Mouse (Mus musculus): ENCODE measurements at regions not wholly inside any gene's neighbourhood (a gene's known extent, or its start where the extent isn't known, plus 50 kb on each side); places are given as distances from the start of the nearest gene placed in this dataset.
"Not testable (repeated sequence)": the region's sequence is repeated elsewhere in the genome, so short reads cannot be mapped to it uniquely, and the experiment has no call there.

DNA sequence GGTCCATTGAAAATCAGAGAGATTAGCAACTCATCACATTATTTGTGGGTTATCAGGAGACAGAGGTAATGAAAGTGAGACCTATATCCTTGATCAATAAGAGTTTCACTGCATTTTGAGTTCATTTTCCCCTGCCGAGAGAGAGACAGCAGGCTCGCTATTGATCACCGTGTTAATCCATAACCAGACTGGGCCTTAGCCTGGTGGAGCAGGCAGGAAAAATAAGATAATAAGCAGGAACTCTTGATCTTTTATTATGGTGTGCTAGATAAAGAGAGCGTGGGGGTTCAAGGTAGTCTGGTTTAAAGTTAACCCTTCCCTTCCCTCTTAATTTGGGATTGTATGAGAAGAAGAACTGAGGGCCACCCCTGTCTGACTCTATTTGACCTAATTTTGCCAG is 113.3 kb downstream of the Nr2f2 start:
- H3K27ac ChIP-seq (ENCODE audit: low read length), result no peak overlapping the region
- ATAC-seq (ENCODE audit: low FRiP score, low TSS enrichment), result no peak
- 83% methylated on average over 4 of the region's 4 CpGs for WGBS
- H3K36me3 ChIP-seq (ENCODE audit: insufficient read depth, low read length), result no peaks in the 10 kb centered on the region
- no peak overlapping the region for H3K4me3 ChIP-seq (ENCODE audit: low read length)
- no peaks in the 10 kb centered on the region for H3K27me3 ChIP-seq (ENCODE audit: insufficient read depth, low read length)
- no peak overlapping the region for H3K9ac ChIP-seq (replicated peaks; ENCODE audit: low read length)
- H3K9me3 ChIP-seq (ENCODE audit: low read length), result no peaks in the 10 kb centered on the region
- no peaks in the 10 kb centered on the region for H3K4me1 ChIP-seq (ENCODE audit: insufficient read depth, low read length)
- H3K4me2 ChIP-seq (replicated peaks; ENCODE audit: low read depth, low read length), result no peak overlapping the region

DNA sequence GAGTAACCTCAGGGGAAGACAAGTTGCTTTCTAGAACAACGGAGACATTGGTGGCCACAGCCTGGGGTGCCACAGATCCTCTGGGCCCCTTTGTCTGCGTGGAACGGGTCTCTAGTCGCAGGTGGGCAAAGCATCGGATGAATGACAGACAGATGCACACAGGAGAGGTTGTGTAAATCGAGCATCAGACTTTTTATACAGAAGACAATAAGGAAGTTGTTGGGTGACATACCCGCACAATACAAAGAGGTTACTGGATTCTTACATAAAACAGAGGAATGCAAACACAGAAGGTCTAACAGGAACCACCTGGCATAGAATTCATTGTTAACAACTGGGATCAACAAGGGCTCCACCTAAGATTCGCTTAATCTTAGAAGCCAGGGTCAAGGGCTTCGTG is 127.5 kb downstream of the Nr2f2 start:
- not testable (repeated sequence) for H3K4me1 ChIP-seq (ENCODE audit: insufficient read depth, low read length); H3K9ac ChIP-seq (replicated peaks; ENCODE audit: low read length); H3K9me3 ChIP-seq (ENCODE audit: low read length); ATAC-seq (ENCODE audit: low FRiP score, low TSS enrichment); H3K36me3 ChIP-seq (ENCODE audit: insufficient read depth, low read length); H3K4me3 ChIP-seq (ENCODE audit: low read length); H3K27me3 ChIP-seq (ENCODE audit: insufficient read depth, low read length); H3K4me2 ChIP-seq (replicated peaks; ENCODE audit: low read depth, low read length); H3K27ac ChIP-seq (ENCODE audit: low read length)
- WGBS, result 86% methylated on average over 9 of the region's 9 CpGs

DNA sequence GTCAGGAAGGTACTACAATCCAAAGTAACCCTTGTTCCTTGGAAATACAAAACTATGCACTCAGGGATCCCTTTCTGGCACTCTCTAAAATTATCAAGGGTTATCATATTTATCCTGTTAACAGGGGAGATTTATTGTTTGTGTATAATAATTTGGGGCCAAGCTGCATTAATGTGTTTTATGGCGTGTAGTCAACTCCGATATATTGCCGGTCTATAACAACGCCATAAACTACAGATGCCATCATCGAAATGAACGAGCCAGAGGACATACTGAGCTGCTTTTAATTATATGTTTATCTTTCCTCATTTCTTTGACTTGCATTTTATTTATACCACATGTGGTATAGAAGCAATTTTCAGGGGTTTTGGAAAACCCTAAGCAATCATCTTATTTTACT is 147.2 kb downstream of the Nr2f2 start:
- WGBS, result 51% methylated on average over 6 of the region's 6 CpGs

DNA sequence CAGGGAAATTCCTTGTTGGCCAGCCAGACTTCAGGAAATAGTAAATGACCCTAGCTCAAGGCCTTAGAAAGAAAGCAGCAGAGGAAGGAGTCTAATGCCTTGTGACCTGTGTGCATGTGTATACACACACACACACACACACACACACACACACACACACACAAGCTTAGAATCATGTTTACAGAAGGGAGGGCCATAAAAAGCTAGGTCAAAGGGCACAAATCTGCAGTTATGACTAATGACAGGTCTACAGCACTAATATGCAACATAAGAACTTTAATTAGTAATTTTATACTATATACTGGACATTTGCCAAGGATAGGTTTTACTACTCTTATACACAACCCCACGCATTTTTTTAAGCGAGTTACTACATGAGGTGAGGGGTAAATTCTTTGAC is 149.4 kb downstream of the Nr2f2 start:
- ATAC-seq (ENCODE audit: low FRiP score, low TSS enrichment), result no peak
- H3K4me2 ChIP-seq (replicated peaks; ENCODE audit: low read depth, low read length), result no peak overlapping the region
- no peaks in the 10 kb centered on the region for H3K36me3 ChIP-seq (ENCODE audit: insufficient read depth, low read length)
- WGBS, result 83% methylated on average over 2 of the region's 2 CpGs
- H3K4me3 ChIP-seq (ENCODE audit: low read length), result no peak overlapping the region
- H3K9me3 ChIP-seq (ENCODE audit: low read length), result no peaks in the 10 kb centered on the region
- no peak overlapping the region for H3K27ac ChIP-seq (ENCODE audit: low read length)
- H3K27me3 ChIP-seq (ENCODE audit: insufficient read depth, low read length), result no peaks in the 10 kb centered on the region
- no peak overlapping the region for H3K9ac ChIP-seq (replicated peaks; ENCODE audit: low read length)
- H3K4me1 ChIP-seq (ENCODE audit: insufficient read depth, low read length), result no peaks in the 10 kb centered on the region

More for the DNA sequence above, 147.2 kb downstream of the Nr2f2 start:
- no peaks in the 10 kb centered on the region for H3K4me1 ChIP-seq (ENCODE audit: insufficient read depth, low read length)
- no peaks in the 10 kb centered on the region for H3K36me3 ChIP-seq (ENCODE audit: insufficient read depth, low read length)
- no peak overlapping the region for H3K4me3 ChIP-seq (ENCODE audit: low read length)
- H3K9ac ChIP-seq (replicated peaks; ENCODE audit: low read length), result no peak overlapping the region
- H3K4me2 ChIP-seq (replicated peaks; ENCODE audit: low read depth, low read length), result no peak overlapping the region
- no peak overlapping the region for H3K27ac ChIP-seq (ENCODE audit: low read length)
- H3K27me3 ChIP-seq (ENCODE audit: insufficient read depth, low read length), result no peaks in the 10 kb centered on the region
- ATAC-seq (ENCODE audit: low FRiP score, low TSS enrichment), result no peak
- no peaks in the 10 kb centered on the region for H3K9me3 ChIP-seq (ENCODE audit: low read length)

DNA sequence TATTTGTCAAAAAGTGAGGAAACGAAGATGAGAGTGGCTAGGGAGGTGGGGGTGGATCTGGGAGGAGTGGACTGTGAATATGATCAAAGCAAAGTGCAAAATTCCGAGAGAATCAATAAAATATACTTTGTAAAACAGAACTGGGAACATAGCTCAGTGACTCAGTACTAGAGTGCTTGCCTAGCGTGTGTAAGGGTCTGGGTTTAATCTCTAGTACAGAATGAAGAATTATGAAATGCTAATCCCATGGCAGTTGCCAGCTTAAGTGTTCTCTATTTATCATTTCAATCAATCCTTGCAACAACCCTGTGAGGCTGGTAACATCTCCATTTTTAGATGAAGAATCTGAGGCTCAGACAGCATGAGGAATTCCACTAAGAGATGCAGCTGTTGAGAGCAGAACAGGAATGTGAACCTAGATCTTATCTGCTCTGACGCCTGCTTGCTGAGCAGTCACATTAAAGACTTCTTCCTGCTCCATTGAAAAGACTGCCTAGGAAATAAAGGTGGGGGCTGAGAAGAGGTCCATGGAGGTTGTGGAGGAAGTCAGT is 152.5 kb downstream of the Nr2f2 start:
- H3K27me3 ChIP-seq (ENCODE audit: insufficient read depth, low read length), result no peaks in the 10 kb centered on the region
- ATAC-seq (ENCODE audit: low FRiP score, low TSS enrichment), result no peak
- no peak overlapping the region for H3K9ac ChIP-seq (replicated peaks; ENCODE audit: low read length)
- WGBS, result 54% methylated on average over 4 of the region's 4 CpGs
- no peaks in the 10 kb centered on the region for H3K36me3 ChIP-seq (ENCODE audit: insufficient read depth, low read length)
- H3K4me3 ChIP-seq (ENCODE audit: low read length), result no peak overlapping the region
- H3K4me2 ChIP-seq (replicated peaks; ENCODE audit: low read depth, low read length), result no peak overlapping the region
- H3K4me1 ChIP-seq (ENCODE audit: insufficient read depth, low read length), result no peaks in the 10 kb centered on the region
- no peaks in the 10 kb centered on the region for H3K9me3 ChIP-seq (ENCODE audit: low read length)
- H3K27ac ChIP-seq (ENCODE audit: low read length), result no peak overlapping the region

DNA sequence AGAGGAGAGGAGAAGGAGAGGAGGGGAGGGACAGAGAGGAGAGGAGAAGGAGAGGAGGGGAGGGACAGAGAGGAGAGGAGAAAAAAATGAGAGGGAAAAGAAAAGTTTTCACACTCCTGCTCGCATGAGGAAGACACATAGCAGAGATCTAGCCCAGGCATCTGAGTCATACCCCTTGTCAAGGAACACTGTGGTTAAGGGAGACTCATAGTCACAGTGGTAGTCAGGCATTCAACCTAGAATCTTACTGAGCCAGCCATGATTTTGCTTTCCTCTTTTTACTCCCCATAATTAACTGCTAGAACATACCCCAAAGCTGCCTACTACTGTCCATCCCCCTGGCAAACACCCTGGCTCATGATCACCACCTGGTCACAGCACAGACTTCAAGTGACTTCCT is 160.6 kb downstream of the Nr2f2 start:
- 74% methylated on average over 1 of the region's 1 CpGs for WGBS

DNA sequence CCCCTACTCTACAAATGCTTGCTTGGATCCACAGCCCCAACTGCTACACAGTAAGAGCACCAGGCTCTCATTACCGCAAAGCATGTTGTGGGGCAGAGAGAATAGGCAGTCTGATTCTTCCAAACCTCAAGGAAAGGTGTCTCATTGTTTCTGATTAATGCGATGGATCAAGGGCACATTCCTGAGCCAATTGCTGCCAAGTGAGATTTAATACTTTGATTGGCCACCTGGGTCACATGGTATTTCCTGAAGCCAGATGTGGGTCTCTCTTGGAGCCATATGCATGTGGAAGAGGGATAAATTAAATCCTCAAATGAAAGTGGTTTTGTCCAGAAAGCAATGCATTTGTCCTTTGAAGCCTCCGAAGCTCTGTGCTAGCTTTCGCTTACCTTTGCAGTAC is 166.3 kb downstream of the Nr2f2 start:
- Histone ChIP-seq H3K27ac (ENCODE audit: low read length) (no peak overlapping the region), H3K9me3 (ENCODE audit: low read length) (no peaks in the 10 kb centered on the region), H3K4me2 (replicated peaks; ENCODE audit: low read depth, low read length) (no peak overlapping the region), H3K9ac (replicated peaks; ENCODE audit: low read length) (no peak overlapping the region), H3K4me3 (ENCODE audit: low read length) (no peak overlapping the region), H3K4me1 (ENCODE audit: insufficient read depth, low read length) (no peaks in the 10 kb centered on the region), H3K27me3 (ENCODE audit: insufficient read depth, low read length) (no peaks in the 10 kb centered on the region), H3K36me3 (ENCODE audit: insufficient read depth, low read length) (no peaks in the 10 kb centered on the region)
- ATAC-seq (ENCODE audit: low FRiP score, low TSS enrichment), result no peak
- 84% methylated on average over 4 of the region's 4 CpGs for WGBS

More for the DNA sequence above, 160.6 kb downstream of the Nr2f2 start:
- Histone ChIP-seq H3K27ac (ENCODE audit: low read length) (no peak overlapping the region), H3K4me1 (ENCODE audit: insufficient read depth, low read length) (no peaks in the 10 kb centered on the region), H3K36me3 (ENCODE audit: insufficient read depth, low read length) (no peaks in the 10 kb centered on the region), H3K4me2 (replicated peaks; ENCODE audit: low read depth, low read length) (no peak overlapping the region), H3K9ac (replicated peaks; ENCODE audit: low read length) (no peak overlapping the region), H3K27me3 (ENCODE audit: insufficient read depth, low read length) (no peaks in the 10 kb centered on the region), H3K9me3 (ENCODE audit: low read length) (no peaks in the 10 kb centered on the region), H3K4me3 (ENCODE audit: low read length) (no peak overlapping the region)
- no peak for ATAC-seq (ENCODE audit: low FRiP score, low TSS enrichment)

DNA sequence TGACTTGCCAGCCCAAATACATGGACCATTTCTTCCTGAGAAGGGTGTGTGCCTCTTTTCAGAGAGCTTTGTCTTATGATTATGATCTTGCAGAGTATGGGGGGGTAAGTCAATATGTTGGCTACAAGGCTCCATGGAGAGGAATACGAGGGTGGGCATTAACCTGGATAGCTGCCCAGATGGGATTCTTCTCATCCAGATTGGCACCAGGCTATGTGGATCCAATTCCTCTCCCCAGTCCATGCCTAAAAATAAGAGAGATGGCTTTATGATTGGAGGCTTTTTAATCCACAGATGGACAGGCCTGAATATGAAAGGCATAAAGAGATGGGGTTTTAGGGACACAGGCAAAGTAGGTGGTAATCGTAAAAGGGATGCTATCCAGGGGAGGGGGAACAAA is 187.6 kb downstream of the Nr2f2 start:
- 75% methylated on average over 2 of the region's 2 CpGs for WGBS
- no peak overlapping the region for H3K9ac ChIP-seq (replicated peaks; ENCODE audit: low read length)
- H3K4me2 ChIP-seq (replicated peaks; ENCODE audit: low read depth, low read length), result no peak overlapping the region
- ATAC-seq (ENCODE audit: low FRiP score, low TSS enrichment), result no peak
- H3K4me3 ChIP-seq (ENCODE audit: low read length), result no peak overlapping the region
- no peaks in the 10 kb centered on the region for H3K9me3 ChIP-seq (ENCODE audit: low read length)
- H3K36me3 ChIP-seq (ENCODE audit: insufficient read depth, low read length), result no peaks in the 10 kb centered on the region
- H3K4me1 ChIP-seq (ENCODE audit: insufficient read depth, low read length), result 0 out of 2 replicates have a peak, but pooled peaks cover 2% of the 10 kb centered on the region
- H3K27me3 ChIP-seq (ENCODE audit: insufficient read depth, low read length), result no peaks in the 10 kb centered on the region
- no peak overlapping the region for H3K27ac ChIP-seq (ENCODE audit: low read length)

DNA sequence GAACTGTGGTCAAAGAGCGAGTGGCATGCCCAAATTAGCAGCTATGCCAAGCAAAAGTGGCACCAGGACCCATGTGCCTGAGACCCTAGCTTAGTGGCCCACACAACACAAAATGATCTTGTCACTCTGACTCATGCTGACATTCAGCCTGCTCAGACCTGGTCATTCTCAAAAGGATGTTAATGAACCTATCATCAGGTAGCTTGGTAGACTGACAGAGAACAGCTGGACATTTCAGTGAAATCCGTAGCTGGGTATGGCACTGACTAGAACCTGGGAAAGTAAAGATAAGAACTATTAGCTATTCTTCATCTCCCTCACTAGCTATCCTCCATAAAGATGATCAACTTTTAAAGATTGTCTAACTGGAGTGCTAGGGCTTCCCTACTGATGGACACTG is 188.5 kb downstream of the Nr2f2 start:
- no peak for ATAC-seq (ENCODE audit: low FRiP score, low TSS enrichment)
- no peak overlapping the region for H3K27ac ChIP-seq (ENCODE audit: low read length)
- 88% methylated on average over 2 of the region's 2 CpGs for WGBS
- no peaks in the 10 kb centered on the region for H3K9me3 ChIP-seq (ENCODE audit: low read length)
- no peaks in the 10 kb centered on the region for H3K36me3 ChIP-seq (ENCODE audit: insufficient read depth, low read length)
- no peak overlapping the region for H3K4me3 ChIP-seq (ENCODE audit: low read length)
- H3K4me1 ChIP-seq (ENCODE audit: insufficient read depth, low read length), result 0 out of 2 replicates have a peak, but pooled peaks cover 2% of the 10 kb centered on the region
- no peak overlapping the region for H3K4me2 ChIP-seq (replicated peaks; ENCODE audit: low read depth, low read length)
- no peaks in the 10 kb centered on the region for H3K27me3 ChIP-seq (ENCODE audit: insufficient read depth, low read length)
- H3K9ac ChIP-seq (replicated peaks; ENCODE audit: low read length), result no peak overlapping the region

DNA sequence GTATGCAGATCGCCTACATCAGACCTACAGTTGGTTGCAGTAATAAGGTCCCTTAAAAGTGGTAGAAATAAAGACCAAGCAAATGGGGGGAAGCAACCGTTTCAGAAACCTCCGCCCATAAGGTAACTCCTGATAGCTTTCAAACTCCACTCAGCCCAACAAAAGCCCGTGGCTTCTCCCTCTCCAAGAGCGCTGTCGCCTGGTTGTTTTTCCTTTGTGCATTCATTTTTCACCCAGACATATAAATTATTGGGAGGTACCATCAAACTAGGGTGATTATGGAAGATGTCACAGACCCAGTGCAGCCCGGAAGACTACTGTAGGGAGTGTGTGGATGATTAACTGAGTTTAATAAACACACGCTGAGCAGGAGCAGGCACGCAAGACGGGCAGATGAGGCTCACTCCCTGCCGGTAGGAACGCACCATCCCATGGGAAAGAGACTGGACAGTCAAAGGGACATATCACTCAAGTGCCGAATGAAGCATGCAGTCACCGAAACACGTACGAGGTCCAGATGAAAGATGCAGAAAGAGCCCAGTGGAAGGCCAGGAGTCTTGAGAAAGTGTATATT is 189.8 kb downstream of the Nr2f2 start:
- Histone ChIP-seq H3K4me3 (ENCODE audit: low read length) (no peak overlapping the region), H3K4me2 (replicated peaks; ENCODE audit: low read depth, low read length) (peak overlapping the region; percentile 17; the same call in 1 of the 2 replicates), H3K4me1 (ENCODE audit: insufficient read depth, low read length) (0 out of 2 replicates have a peak, but pooled peaks cover 2% of the 10 kb centered on the region), H3K9ac (replicated peaks; ENCODE audit: low read length) (no peak overlapping the region), H3K9me3 (ENCODE audit: low read length) (no peaks in the 10 kb centered on the region), H3K27ac (ENCODE audit: low read length) (no peak overlapping the region), H3K36me3 (ENCODE audit: insufficient read depth, low read length) (no peaks in the 10 kb centered on the region), H3K27me3 (ENCODE audit: insufficient read depth, low read length) (no peaks in the 10 kb centered on the region)
- WGBS, result 52% methylated on average over 16 of the region's 16 CpGs
- ATAC-seq (ENCODE audit: low FRiP score, low TSS enrichment), result peak; percentile 82

Measured in kidney, embryonic 16.5 days (tissue).